Mouse (Mus musculus): ENCODE data around the gene Plekha1.

Plekha1 gene

GRCm38 (mm10) chr7:130865613-130866591 lies at the start of gene Plekha1:
Plekha1 (plus strand) TSS chr7:130865756.
- DNase-seq (ENCODE audit: low spot score) = peak; percentile 92

- no peak for DNase-seq (ENCODE audit: low spot score)
Measured at GRCm38 (mm10) chr7:130816243-130816642, 49.3 kb upstream of the Plekha1 start.

- DNase-seq (ENCODE audit: low spot score) = no peak
Measured at GRCm38 (mm10) chr7:130818813-130819212, 46.7 kb upstream of the Plekha1 start.

GRCm38 (mm10) chr7:130819624-130820023 lies 45.9 kb upstream of the Plekha1 start:
- DNase-seq (ENCODE audit: low spot score) = no peak

GRCm38 (mm10) chr7:130823992-130824391 lies 41.6 kb upstream of the Plekha1 start:
- no peak for DNase-seq (ENCODE audit: low spot score)

- DNase-seq (ENCODE audit: low spot score) = no peak
Measured at GRCm38 (mm10) chr7:130826343-130826742, 39.2 kb upstream of the Plekha1 start.

GRCm38 (mm10) chr7:130827431-130827830 lies 38.1 kb upstream of the Plekha1 start:
- DNase-seq (ENCODE audit: low spot score) = peak; percentile 73

GRCm38 (mm10) chr7:130827844-130828403 lies 37.6 kb upstream of the Plekha1 start:
- DNase-seq (ENCODE audit: low spot score) = no peak

- no peak for DNase-seq (ENCODE audit: low spot score)
Measured at GRCm38 (mm10) chr7:130828475-130828874, 37.1 kb upstream of the Plekha1 start.

- DNase-seq (ENCODE audit: low spot score) = no peak
Measured at GRCm38 (mm10) chr7:130831586-130831985, 34.0 kb upstream of the Plekha1 start.

- peak; percentile 92 for DNase-seq (ENCODE audit: low spot score)
Measured at GRCm38 (mm10) chr7:130834299-130834698, 31.3 kb upstream of the Plekha1 start.

- no peak for DNase-seq (ENCODE audit: low spot score)
Measured at GRCm38 (mm10) chr7:130834958-130835861, 30.3 kb upstream of the Plekha1 start.

GRCm38 (mm10) chr7:130836066-130836465 lies 29.5 kb upstream of the Plekha1 start:
- no peak for DNase-seq (ENCODE audit: low spot score)

- DNase-seq (ENCODE audit: low spot score) = no peak
Measured at GRCm38 (mm10) chr7:130837941-130838657, 27.5 kb upstream of the Plekha1 start.

GRCm38 (mm10) chr7:130838658-130839025 lies 26.9 kb upstream of the Plekha1 start:
- DNase-seq (ENCODE audit: low spot score) = no peak

- DNase-seq (ENCODE audit: low spot score) = no peak
Measured at GRCm38 (mm10) chr7:130839380-130840100, 26.0 kb upstream of the Plekha1 start.

- DNase-seq (ENCODE audit: low spot score) = no peak
Measured at GRCm38 (mm10) chr7:130847164-130847718, 18.3 kb upstream of the Plekha1 start.

- DNase-seq (ENCODE audit: low spot score) = no peak
Measured at GRCm38 (mm10) chr7:130854684-130855292, 10.8 kb upstream of the Plekha1 start.

GRCm38 (mm10) chr7:130855681-130856080 lies 9.9 kb upstream of the Plekha1 start:
- DNase-seq (ENCODE audit: low spot score) = no peak

GRCm38 (mm10) chr7:130857973-130858372 lies 7.6 kb upstream of the Plekha1 start:
- DNase-seq (ENCODE audit: low spot score) = no peak

Measured in testis, postnatal 10 days (tissue).